Mouse (Mus musculus) lung, postnatal 0 days (tissue): ENCODE data around the gene Cxadr. TPM values are rescaled to one million over a fixed set of nuclear protein-coding genes. Genes with fewer than 3 reads are reported as not detected.
A peak's percentile ranks its signal among the peaks of the same experiment; 100 is the strongest.

Experiments used
- ATAC-seq: fragments of 200-750 bp; cut with Nextera tagmentation; 2 replicates; pipeline ENCODE4 v1.8.0; 2017; ENCODE audit warnings: moderate library complexity
- DNase-seq: peaks from one replicate; pipeline ENCODE4 v3.0.0-alpha.2; 2016; ENCODE audit warnings: low spot score
- H3K27ac ChIP-seq: fragments of 300-500 bp; sonication (generic); 2 replicates; pipeline ENCODE4 v1.5.1; 2014; ENCODE audit warnings: antibody characterized with exemption, mild to moderate bottlenecking, low read length, mixed read lengths
- H3K27me3 ChIP-seq: fragments of 300-500 bp; sonication (generic); replicated peaks from 2 replicates; pipeline ENCODE4 v1.6.1; 2014; ENCODE audit warnings: low read length, mixed read lengths; ENCODE audit not compliant: insufficient read depth
- H3K36me3 ChIP-seq: fragments of 300-500 bp; sonication (generic); 2 replicates; pipeline ENCODE4 v1.6.1; 2014; ENCODE audit warnings: low read length, mixed read lengths; ENCODE audit not compliant: insufficient read depth
- H3K4me1 ChIP-seq: fragments of 300-500 bp; sonication (generic); 2 replicates; pipeline ENCODE4 v1.6.1; 2014; ENCODE audit warnings: antibody characterized with exemption, low read depth, low read length, mixed read lengths; ENCODE audit not compliant: insufficient read depth
- H3K4me2 ChIP-seq: fragments of 300-500 bp; sonication (generic); replicated peaks from 2 replicates; pipeline ENCODE4 v1.6.1; 2014; ENCODE audit warnings: low read depth, mild to moderate bottlenecking, low read length, moderate library complexity, mixed read lengths
- H3K4me3 ChIP-seq: fragments of 300-500 bp; sonication (generic); 2 replicates; pipeline ENCODE4 v1.5.1; 2014; ENCODE audit warnings: low read depth, low read length
- H3K9ac ChIP-seq: fragments of 300-500 bp; sonication (generic); replicated peaks from 2 replicates; pipeline ENCODE4 v1.6.1; 2014; ENCODE audit warnings: low read depth, mild to moderate bottlenecking
- H3K9me3 ChIP-seq: fragments of 300-500 bp; sonication (generic); 2 replicates; pipeline ENCODE4 v1.6.1; 2016; ENCODE audit warnings: low read length, mixed read lengths
- CTCF ChIP-seq: IDR thresholded peaks from 2 replicates; pipeline ENCODE4 v1.5.1; 2016; ENCODE audit warnings: antibody characterized with exemption, mild to moderate bottlenecking
- EP300 ChIP-seq: IDR thresholded peaks from 2 replicates; pipeline ENCODE4 v1.6.1; 2016; ENCODE audit warnings: antibody characterized with exemption, mild to moderate bottlenecking, control low read depth
- WGBS: fragments of 180-500 bp; shearing (Covaris S2); extraction: QIAGEN DNeasy Blood & Tissue Kit; methylation state at CpG from one replicate; pipeline ENCODE4 v1.1.7; 2014; 5-methylcytosine and 5-hydroxymethylcytosine counted together
- polyA plus RNA-seq: library from polyadenylated mRNA; unstranded; fragments of >200 nt; fragmentation: Nextera tagmentation; extraction: Ambion mirVana; gene quantifications from 2 replicates; pipeline ENCODE4 v1.2.1, GENCODE M21; 2015

Gene Cxadr
- polyA plus RNA-seq, 1 experiment from 2014 or later: 49.3 TPM

GRCm38 (mm10) chr16:78283231-78283630, 18.1 kb upstream of the Cxadr start:
- DNase-seq (peak; percentile 50), ATAC-seq (peak; percentile 80)
- Histone ChIP-seq H3K4me1 (no peaks in the 10 kb centered on the region), H3K27ac (no peak overlapping the region), H3K9me3 (no peaks in the 10 kb centered on the region), H3K27me3 (no peaks in the 10 kb centered on the region), H3K4me2 (no peak overlapping the region), H3K4me3 (no peak overlapping the region), H3K9ac (no peak overlapping the region), H3K36me3 (no peaks in the 10 kb centered on the region)
- TF ChIP-seq EP300 (peak; percentile 92), CTCF (no peak)
- 33% methylated on average over 5 of the region's 5 CpGs for WGBS

GRCm38 (mm10) chr16:78294051-78294450, 7.2 kb upstream of the Cxadr start:
- ATAC-seq (no peak), DNase-seq (no peak)
- Histone ChIP-seq H3K27me3 (no peaks in the 10 kb centered on the region), H3K9me3 (no peaks in the 10 kb centered on the region), H3K36me3 (no peaks in the 10 kb centered on the region), H3K9ac (no peak overlapping the region), H3K27ac (no peak overlapping the region), H3K4me2 (no peak overlapping the region), H3K4me3 (no peak overlapping the region), H3K4me1 (no peaks in the 10 kb centered on the region)
- TF ChIP-seq EP300: no peak
- TF ChIP-seq CTCF: no peak
- WGBS: 91% methylated on average over 1 of the region's 1 CpGs

- H3K4me2 ChIP-seq: no peak overlapping the region
- no peak overlapping the region for H3K9ac ChIP-seq
- TF ChIP-seq CTCF (no peak), EP300 (no peak)
- H3K4me1 ChIP-seq: no peaks in the 10 kb centered on the region
- peak; percentile 86 for ATAC-seq
- peak; percentile 61 for DNase-seq
- WGBS: 35% methylated on average over 5 of the region's 5 CpGs
- no peaks in the 10 kb centered on the region for H3K9me3 ChIP-seq
- H3K27ac ChIP-seq: no peak overlapping the region
- no peak overlapping the region for H3K4me3 ChIP-seq
- H3K36me3 ChIP-seq: no peaks in the 10 kb centered on the region
- no peaks in the 10 kb centered on the region for H3K27me3 ChIP-seq
Measured at GRCm38 (mm10) chr16:78294606-78295275, 6.5 kb upstream of the Cxadr start.

GRCm38 (mm10) chr16:78295601-78296000, 5.7 kb upstream of the Cxadr start:
- WGBS: 55% methylated on average over 4 of the region's 4 CpGs
- ATAC-seq: no peak; the same call in 1 of the 2 replicates
- no peak overlapping the region for H3K4me2 ChIP-seq
- no peaks in the 10 kb centered on the region for H3K27me3 ChIP-seq
- no peaks in the 10 kb centered on the region for H3K4me1 ChIP-seq
- no peaks in the 10 kb centered on the region for H3K36me3 ChIP-seq
- no peaks in the 10 kb centered on the region for H3K9me3 ChIP-seq
- H3K4me3 ChIP-seq: no peak overlapping the region
- H3K9ac ChIP-seq: no peak overlapping the region
- no peak for DNase-seq
- TF ChIP-seq CTCF: no peak
- no peak for TF ChIP-seq EP300
- H3K27ac ChIP-seq: no peak overlapping the region

GRCm38 (mm10) chr16:78296114-78296513, 5.2 kb upstream of the Cxadr start:
- no peak for DNase-seq
- Histone ChIP-seq H3K27me3 (no peaks in the 10 kb centered on the region), H3K36me3 (no peaks in the 10 kb centered on the region), H3K4me2 (no peak overlapping the region), H3K4me1 (no peaks in the 10 kb centered on the region), H3K4me3 (no peak overlapping the region), H3K9ac (no peak overlapping the region), H3K9me3 (no peaks in the 10 kb centered on the region), H3K27ac (no peak overlapping the region)
- no peak for ATAC-seq
- TF ChIP-seq CTCF: no peak
- TF ChIP-seq EP300: no peak
- WGBS: 80% methylated on average over 9 of the region's 9 CpGs

- H3K4me1 ChIP-seq: peaks cover 3% of the 10 kb centered on the region; the same call in 1 of the 2 replicates
- H3K27me3 ChIP-seq: no peaks in the 10 kb centered on the region
- peak; percentile 52 for ATAC-seq
- DNase-seq: peak; percentile 30
- TF ChIP-seq EP300 (no peak), CTCF (no peak)
- H3K9ac ChIP-seq: peak overlapping the region; percentile 71
- H3K9me3 ChIP-seq: no peaks in the 10 kb centered on the region
- peak overlapping the region; percentile 96 for H3K4me2 ChIP-seq
- peak overlapping the region; percentile 69 for H3K4me3 ChIP-seq
- no peaks in the 10 kb centered on the region for H3K36me3 ChIP-seq
- H3K27ac ChIP-seq: peak overlapping the region; percentile 90
- under 1% methylated on average over 50 of the region's 65 CpGs for WGBS
Measured at GRCm38 (mm10) chr16:78301831-78302677, 765 bp downstream of the Cxadr start.
